In genomic region chr7:137783954-137784353, GRCm38 (mm10) we compare ENCODE assay signal across 8 mouse cellular contexts.
DNase-seq lines count a peak whose midpoint lies in the region; ATAC-seq and TF ChIP-seq lines count a peak whose summit lies in the region.
"Had no signal": no experiment of that assay in that cellular context is flagged by ENCODE, and none has a peak within 500 bp of the region (broad histone marks: within the 10 kb centered on the region; RNA-seq: fewer than 3 reads in every experiment).

No protein-coding gene starts in this region.

- H3K27ac ChIP-seq in intestine, embryonic 14.5 days (ENCODE audit: low read depth): no peak overlapping the region
- H3K27ac ChIP-seq in intestine, embryonic 15.5 days: no peak overlapping the region
- H3K27ac ChIP-seq in spleen, adult 2 months (ENCODE audit: insufficient read depth, low read length): no peak overlapping the region
- H3K27ac ChIP-seq: lung, embryonic 15.5 days had no signal

- ATAC-seq in intestine, embryonic 14.5 days (replicated peaks; ENCODE audit: low FRiP score, low TSS enrichment, low read depth): no peak
- no peak for ATAC-seq in intestine, embryonic 15.5 days

- no peaks in the 10 kb centered on the region for H3K4me1 ChIP-seq in intestine, embryonic 14.5 days (replicated peaks; ENCODE audit: control insufficient read depth, insufficient read depth, low read length)
- no peaks in the 10 kb centered on the region for H3K4me1 ChIP-seq in intestine, embryonic 15.5 days (replicated peaks)
- H3K4me1 ChIP-seq in E14TG2a.4 (replicated peaks; ENCODE audit: low read depth, low read length): no peaks in the 10 kb centered on the region
- H3K4me1 ChIP-seq in spleen, adult 2 months (ENCODE audit: control insufficient read depth, insufficient read depth, insufficient read length): no peaks in the 10 kb centered on the region
- H3K4me1 ChIP-seq: lung, embryonic 15.5 days had no signal

- peak; percentile 63 for TF ChIP-seq CTCF in E14TG2a.4 (conservative IDR thresholded peaks at IDR 0.05; ENCODE audit: low read length)
- peak; percentile 58; the same call in 1 of the 2 replicates for TF ChIP-seq CTCF in spleen, adult 2 months (IDR thresholded peaks at IDR 0.05; ENCODE audit: extremely low read depth, insufficient read depth, insufficient read length, insufficient replicate concordance)

- H3K27me3 ChIP-seq in intestine, embryonic 14.5 days (replicated peaks; ENCODE audit: control insufficient read depth, insufficient read depth, low read length): no peaks in the 10 kb centered on the region
- H3K27me3 ChIP-seq in intestine, embryonic 15.5 days (replicated peaks): no peaks in the 10 kb centered on the region
- no peaks in the 10 kb centered on the region for H3K27me3 ChIP-seq in E14TG2a.4 (ENCODE audit: insufficient read depth, low read length)
- no peaks in the 10 kb centered on the region for H3K27me3 ChIP-seq in spleen, adult 2 months (ENCODE audit: control insufficient read depth, insufficient read depth, low read length)
- H3K27me3 ChIP-seq: lung, embryonic 15.5 days had no signal

- no peak for TF ChIP-seq POLR2A in spleen, adult 2 months (IDR thresholded peaks at IDR 0.05; ENCODE audit: low read depth, low read length)

- H3K36me3 ChIP-seq in intestine, embryonic 14.5 days (ENCODE audit: control insufficient read depth, insufficient read depth, low read length): no peaks in the 10 kb centered on the region
- no peaks in the 10 kb centered on the region for H3K36me3 ChIP-seq in intestine, embryonic 15.5 days
- H3K36me3 ChIP-seq in E14TG2a.4 (ENCODE audit: insufficient read depth, low read length): no peaks in the 10 kb centered on the region
- no peaks in the 10 kb centered on the region for H3K36me3 ChIP-seq in spleen, adult 2 months (ENCODE audit: control insufficient read depth, insufficient read depth, low read length)
- H3K36me3 ChIP-seq: lung, embryonic 15.5 days had no signal

- no peak overlapping the region for H3K4me2 ChIP-seq in intestine, embryonic 14.5 days (ENCODE audit: low read length)
- H3K4me2 ChIP-seq in intestine, embryonic 15.5 days (replicated peaks): no peak overlapping the region
- H3K4me2 ChIP-seq: lung, embryonic 15.5 days had no signal

- H3K4me3 ChIP-seq in intestine, embryonic 14.5 days (ENCODE audit: low read depth, low read length): no peak overlapping the region
- H3K4me3 ChIP-seq in intestine, embryonic 15.5 days (replicated peaks): no peak overlapping the region
- H3K4me3 ChIP-seq in E14TG2a.4 (replicated peaks; ENCODE audit: low read length): no peak overlapping the region
- no peak overlapping the region for H3K4me3 ChIP-seq in spleen, adult 2 months (ENCODE audit: extremely low read depth, insufficient read depth, insufficient read length)
- H3K4me3 ChIP-seq: lung, embryonic 15.5 days had no signal

- H3K9me3 ChIP-seq in intestine, embryonic 14.5 days (ENCODE audit: control insufficient read depth, low read length): no peaks in the 10 kb centered on the region
- no peaks in the 10 kb centered on the region for H3K9me3 ChIP-seq in intestine, embryonic 15.5 days
- H3K9me3 ChIP-seq in E14TG2a.4 (ENCODE audit: low read length): no peaks in the 10 kb centered on the region
- H3K9me3 ChIP-seq: lung, embryonic 15.5 days had no signal

- H3K9ac ChIP-seq in intestine, embryonic 14.5 days (ENCODE audit: low read length): no peak overlapping the region
- H3K9ac ChIP-seq in intestine, embryonic 15.5 days: no peak overlapping the region
- H3K9ac ChIP-seq: lung, embryonic 15.5 days had no signal

- peak; percentile 72 for DNase-seq in intestine, embryonic 14.5 days (ENCODE audit: low spot score)
- peak; percentile 9 for DNase-seq in 3T3-L1 (ENCODE audit: low read depth, low spot score)
- DNase-seq in embryo, embryonic 10.5 days (ENCODE audit: low spot score): peak; percentile 71
- peak; percentile 69 to 70 for DNase-seq in kidney, postnatal 4 days
- DNase-seq in spleen, adult 2 months (ENCODE audit: low read depth in 1 of 2, low spot score in 2 of 2): peak; percentile 18 to 45

Comparison
In these comparisons a context has a peak if more than half of its experiments do, and no peak if none do; other contexts are left out.
1. DNase-seq: peak in every context shown above with its lines; median percentile 72 in intestine, embryonic 14.5 days; 71 in embryo, embryonic 10.5 days; 70 in kidney, postnatal 4 days; 32 in spleen, adult 2 months; 9 in 3T3-L1.